Mouse (Mus musculus) lung, adult 2 months (tissue): ENCODE measurements around the gene Eif3i. TPM values are rescaled to one million over a fixed set of nuclear protein-coding genes. Genes with fewer than 3 reads are reported as not detected.
A peak's percentile ranks its signal among the peaks of the same experiment; 100 is the strongest.

Experiments used
- DNase-seq: peaks from one replicate; pipeline ENCODE4 v3.0.0; 2022
- H3K4me1 ChIP-seq: fragments of 200-500 bp; 2 replicates; pipeline ENCODE4 v1.6.1; 2011; ENCODE audit warnings: low read length; ENCODE audit not compliant: control insufficient read depth, insufficient read depth
- H3K4me3 ChIP-seq: fragments of 200-500 bp; replicated peaks from 2 replicates; pipeline ENCODE3; 2011; ENCODE audit warnings: low read depth, mild to moderate bottlenecking, control low read depth, low read length; ENCODE audit errors: extremely low read depth
- CTCF ChIP-seq: fragments of 200-500 bp; IDR thresholded peaks from 2 replicates; pipeline ENCODE4 v1.5.1; 2011; ENCODE audit warnings: mild to moderate bottlenecking, low read length, control low read depth; ENCODE audit not compliant: insufficient read depth
- POLR2A ChIP-seq: fragments of 200-500 bp; IDR thresholded peaks from 2 replicates; pipeline ENCODE4 v1.6.1; 2011; ENCODE audit warnings: low read depth, mild to moderate bottlenecking, control low read depth, low read length, borderline replicate concordance; ENCODE audit errors: extremely low read depth
- WGBS: fragments of 180-500 bp; shearing (Covaris S2); methylation state at CpG from one replicate; pipeline ENCODE4 v1.1.7; 2018; 5-methylcytosine and 5-hydroxymethylcytosine counted together
- polyA plus RNA-seq: library from polyadenylated mRNA; depleted of rRNA; stranded (reverse); fragments of >200 nt; gene quantifications from 2 replicates; pipeline ENCODE4 v1.2.3, GENCODE M21; 2012

Eif3i gene
- polyA plus RNA-seq, 1 experiment, result 197 TPM

DNA sequence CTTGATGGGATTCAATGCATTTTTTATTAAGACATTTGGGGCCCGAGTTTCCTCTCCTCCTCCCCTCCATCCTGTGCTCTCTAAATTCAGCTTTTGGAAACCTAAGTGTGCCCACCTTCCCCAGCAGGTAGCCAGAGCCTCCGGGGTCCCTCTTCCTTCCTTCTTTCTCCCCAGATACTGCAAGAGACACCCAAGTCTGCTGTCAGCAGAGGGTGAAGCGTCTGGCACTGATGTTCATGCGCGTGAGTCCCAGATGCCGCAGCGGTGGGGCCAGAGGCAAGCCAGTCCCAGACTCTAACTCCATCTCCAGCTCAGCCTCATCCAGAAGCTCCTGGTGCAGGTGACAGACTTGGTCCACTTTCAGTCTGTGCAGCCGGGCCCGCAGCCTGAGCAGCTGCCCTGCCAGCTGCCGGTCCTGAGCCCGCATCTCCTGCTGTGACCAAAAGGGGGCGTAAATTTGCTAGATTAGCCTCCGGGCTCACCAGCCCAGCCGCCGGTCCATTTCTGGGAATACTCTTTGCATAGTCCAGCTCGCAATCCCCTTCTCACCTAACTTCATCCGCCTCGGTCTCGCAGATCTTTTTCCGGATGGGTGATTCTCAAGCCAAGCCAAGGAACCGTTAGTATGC is 23.5 kb downstream of the Eif3i start:
- peak; percentile 65 for DNase-seq
- peaks cover 10% of the 10 kb centered on the region; the same call in 1 of the 2 replicates for H3K4me1 ChIP-seq
- no peak for TF ChIP-seq POLR2A
- TF ChIP-seq CTCF, result peak; percentile 59
- WGBS, result 31% methylated on average over 21 of the region's 21 CpGs
- H3K4me3 ChIP-seq, result no peak overlapping the region

DNA sequence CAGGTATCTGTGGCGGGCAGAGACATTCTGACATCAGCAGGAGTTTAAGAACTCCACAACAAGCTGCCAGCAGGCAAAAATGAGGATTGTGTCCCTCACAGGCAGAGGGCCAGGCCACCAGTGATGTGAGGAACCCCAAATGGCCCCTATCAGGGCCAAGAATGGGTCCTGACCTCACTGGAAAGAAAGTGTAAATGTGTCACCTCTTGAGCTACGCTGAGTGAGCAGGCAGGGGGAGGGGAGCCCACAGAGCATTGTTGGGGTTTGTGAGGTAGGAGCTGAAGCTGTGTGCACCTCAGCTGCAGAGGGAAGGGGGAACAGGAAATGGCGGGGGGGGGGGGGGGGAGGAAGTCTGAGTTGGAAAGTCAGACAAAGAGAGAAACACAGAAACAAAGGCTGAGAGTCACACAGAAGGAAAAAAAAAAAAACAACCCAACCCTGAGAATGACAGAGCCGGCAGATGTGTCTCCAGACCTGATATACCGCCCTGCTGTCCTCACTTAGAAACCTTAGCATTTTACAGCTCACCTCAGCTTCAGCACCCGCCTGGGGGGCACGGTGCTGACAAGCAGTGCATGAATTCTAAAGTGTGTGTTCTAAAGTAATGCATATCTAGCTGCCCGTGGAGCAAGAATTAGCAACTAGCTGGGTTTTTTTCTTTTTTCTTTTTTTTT is 25.1 kb downstream of the Eif3i start:
- WGBS, result 26% methylated on average over 8 of the region's 8 CpGs
- H3K4me3 ChIP-seq, result no peak overlapping the region
- peaks cover 10% of the 10 kb centered on the region; the same call in 1 of the 2 replicates for H3K4me1 ChIP-seq
- no peak for DNase-seq
- no peak for TF ChIP-seq POLR2A
- TF ChIP-seq CTCF, result no peak

DNA sequence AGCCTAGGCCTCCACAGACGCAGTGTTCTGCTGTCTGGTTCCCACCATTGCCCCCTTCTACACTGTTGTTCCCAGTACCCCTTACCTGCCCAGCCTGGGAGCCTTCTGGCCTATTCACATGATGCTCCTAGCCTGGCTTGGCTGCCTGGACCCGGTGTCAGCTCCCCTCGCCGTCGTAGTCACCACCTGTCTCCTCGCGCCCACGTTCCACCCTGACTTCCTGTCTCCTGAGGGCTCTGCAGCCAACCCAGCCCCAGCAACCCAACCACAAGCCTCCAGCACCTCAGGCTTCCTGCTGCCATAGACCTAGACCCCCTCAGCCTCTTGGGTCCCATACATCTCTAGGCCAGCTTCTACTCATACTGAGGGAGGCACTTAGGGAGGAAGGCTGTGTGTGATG is 27.0 kb downstream of the Eif3i start, which contains the start of gene Lck:
Gene Lck (minus strand): TSS at position 212 of the 400 bp plus-strand sequence.
- no peak for DNase-seq
- 84% methylated on average over 8 of the region's 8 CpGs for WGBS
- H3K4me1 ChIP-seq, result peaks cover 7% of the 10 kb centered on the region; the same call in 1 of the 2 replicates
- no peak within 1 kb of the TSS for H3K4me3 ChIP-seq
- TF ChIP-seq CTCF, result no peak

GRCm38 (mm10) chr4:129573093-129573370 is 27.4 kb downstream of the Eif3i start:
- DNase-seq, result no peak
- Histone ChIP-seq H3K4me3 (no peak overlapping the region), H3K4me1 (peaks cover 4% of the 10 kb centered on the region; the same call in 1 of the 2 replicates)
- WGBS, result 96% methylated on average over 4 of the region's 4 CpGs
- TF ChIP-seq POLR2A (no peak), CTCF (no peak)

GRCm38 (mm10) chr4:129572236-129573092 is 28.0 kb downstream of the Eif3i start:
- H3K4me3 ChIP-seq, result no peak overlapping the region
- 46% methylated on average over 13 of the region's 13 CpGs for WGBS
- no peak for TF ChIP-seq CTCF
- no peak for TF ChIP-seq POLR2A
- no peak for DNase-seq
- 0 out of 2 replicates have a peak, but pooled peaks cover 3% of the 10 kb centered on the region for H3K4me1 ChIP-seq

DNA sequence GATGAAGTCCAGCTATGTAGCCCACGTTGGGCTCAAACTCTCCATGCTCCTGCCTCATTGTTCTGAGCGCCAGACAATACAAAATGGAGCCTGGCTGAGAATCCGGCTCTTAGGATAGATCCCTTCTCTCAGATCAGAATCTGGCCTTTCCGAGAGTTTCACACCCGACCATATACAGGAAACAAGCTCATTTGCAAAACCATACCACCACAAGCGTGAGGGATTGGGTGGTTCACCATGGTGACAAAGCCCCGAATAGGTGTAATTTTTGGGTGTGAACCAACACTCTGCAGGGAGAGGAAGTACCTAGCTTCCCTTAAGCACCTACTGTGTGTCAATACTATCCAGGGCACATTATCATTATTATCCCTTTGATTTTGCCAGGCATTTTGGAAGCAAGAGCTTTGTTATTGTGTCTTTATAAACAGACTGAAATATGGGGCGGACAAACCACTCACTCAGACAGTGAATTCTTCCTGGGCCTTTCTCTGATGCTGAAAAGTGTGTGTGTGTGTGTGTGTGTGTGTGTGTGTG is 28.8 kb downstream of the Eif3i start:
- H3K4me3 ChIP-seq, result no peak overlapping the region
- no peak for TF ChIP-seq CTCF
- no peak for TF ChIP-seq POLR2A

DNA sequence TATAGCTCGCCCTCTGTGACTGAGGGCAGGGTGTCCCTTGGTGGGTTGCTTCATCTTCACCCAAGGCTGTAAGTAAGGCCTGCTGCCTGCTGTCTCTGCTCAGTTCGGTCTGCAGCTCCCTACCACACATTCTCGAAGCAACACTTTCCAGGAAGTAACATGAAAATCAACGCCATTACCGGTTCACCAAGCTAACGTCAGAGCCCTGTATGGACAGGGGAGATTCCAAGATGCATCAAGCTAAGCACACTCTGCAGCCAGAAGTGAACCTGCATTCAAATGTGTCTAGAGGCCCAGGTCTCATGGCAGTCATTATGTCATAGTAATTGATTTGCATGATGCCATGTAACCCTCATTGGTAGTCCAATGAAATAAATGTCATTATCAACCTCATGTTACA is 30.4 kb downstream of the Eif3i start:
- no peak for TF ChIP-seq POLR2A
- no peak for TF ChIP-seq CTCF
- Histone ChIP-seq H3K4me1 (no peaks in the 10 kb centered on the region), H3K4me3 (no peak overlapping the region)
- no peak for DNase-seq
- WGBS, result 83% methylated on average over 6 of the region's 6 CpGs

More for the DNA sequence above, 28.8 kb downstream of the Eif3i start:
- H3K4me1 ChIP-seq, result no peaks in the 10 kb centered on the region
- 54% methylated on average over 8 of the region's 8 CpGs for WGBS
- no peak for DNase-seq

DNA sequence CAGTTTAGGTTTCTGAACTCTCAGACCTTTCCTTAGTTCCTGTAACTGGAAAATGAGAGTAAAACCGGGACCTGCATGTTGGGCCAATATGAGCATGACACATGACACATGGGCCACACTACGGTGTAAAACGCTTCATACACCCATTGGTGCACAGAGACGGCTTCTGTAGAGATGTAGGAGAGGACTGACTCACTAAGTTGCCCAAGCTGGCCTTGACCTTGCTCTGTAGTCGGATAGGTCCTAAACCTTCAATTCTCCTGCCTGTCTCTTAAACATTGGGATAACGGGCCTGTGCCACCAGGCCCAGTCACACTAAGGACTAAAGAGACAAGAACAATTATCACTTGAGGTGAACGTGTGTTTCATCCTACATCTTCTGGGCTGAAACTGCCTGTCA is 32.1 kb downstream of the Eif3i start:
- TF ChIP-seq POLR2A, result no peak
- TF ChIP-seq CTCF, result no peak
- no peaks in the 10 kb centered on the region for H3K4me1 ChIP-seq
- DNase-seq, result no peak
- 89% methylated on average over 7 of the region's 7 CpGs for WGBS
- H3K4me3 ChIP-seq, result no peak overlapping the region

DNA sequence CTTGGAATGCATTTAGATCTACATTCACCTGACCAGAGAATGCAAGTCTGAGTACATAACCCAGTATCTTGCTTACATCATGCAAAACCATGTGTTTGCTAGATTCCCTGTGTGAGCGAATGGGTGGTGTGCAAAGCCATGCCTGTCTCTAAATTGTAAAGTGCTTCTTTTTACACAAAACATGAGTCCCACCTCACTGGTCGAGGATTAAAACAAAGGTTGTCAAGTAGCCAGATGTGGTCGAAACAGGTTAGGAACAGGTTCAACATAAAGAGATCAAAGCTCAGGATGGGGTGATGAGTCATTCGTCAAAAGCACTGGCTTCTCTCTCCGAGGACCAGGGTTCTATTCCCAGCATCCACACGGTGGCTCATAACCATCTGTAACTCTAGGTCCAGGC is 35.3 kb downstream of the Eif3i start:
- Histone ChIP-seq H3K4me1 (no peaks in the 10 kb centered on the region), H3K4me3 (no peak overlapping the region)
- TF ChIP-seq CTCF, result no peak
- TF ChIP-seq POLR2A, result no peak
- no peak for DNase-seq
- WGBS, result 75% methylated on average over 6 of the region's 6 CpGs
